Mouse (Mus musculus): Measurements from ENCODE around the gene Lrrfip2.

The Lrrfip2 gene

DNA sequence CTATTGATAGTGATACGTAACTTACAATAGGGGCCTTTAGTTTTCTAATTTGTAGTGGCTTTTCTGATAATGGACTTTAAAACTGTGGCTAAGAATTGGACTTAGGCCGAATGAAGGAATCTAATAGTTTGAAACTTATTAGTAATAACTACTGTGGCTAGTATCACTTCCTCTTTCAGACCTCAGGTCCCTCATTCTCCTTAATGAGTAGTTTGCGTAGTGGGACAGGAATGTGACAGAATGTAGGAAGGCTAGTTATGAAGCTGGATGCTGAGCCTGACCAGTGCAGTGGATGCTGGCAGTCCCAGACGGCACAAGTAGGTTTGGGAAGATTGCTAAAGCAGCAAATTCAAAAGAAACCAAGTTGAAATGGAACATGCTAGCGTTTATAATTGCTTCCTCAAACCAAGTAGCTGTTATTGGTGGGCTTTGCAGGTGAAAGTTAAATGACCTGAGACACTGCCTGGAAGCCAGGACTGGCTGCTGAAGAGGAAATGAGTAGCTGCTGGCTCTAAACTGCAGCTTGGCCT is 103.2 kb downstream of the Lrrfip2 start:
- DNase-seq (ENCODE audit: low spot score) = no peak

DNA sequence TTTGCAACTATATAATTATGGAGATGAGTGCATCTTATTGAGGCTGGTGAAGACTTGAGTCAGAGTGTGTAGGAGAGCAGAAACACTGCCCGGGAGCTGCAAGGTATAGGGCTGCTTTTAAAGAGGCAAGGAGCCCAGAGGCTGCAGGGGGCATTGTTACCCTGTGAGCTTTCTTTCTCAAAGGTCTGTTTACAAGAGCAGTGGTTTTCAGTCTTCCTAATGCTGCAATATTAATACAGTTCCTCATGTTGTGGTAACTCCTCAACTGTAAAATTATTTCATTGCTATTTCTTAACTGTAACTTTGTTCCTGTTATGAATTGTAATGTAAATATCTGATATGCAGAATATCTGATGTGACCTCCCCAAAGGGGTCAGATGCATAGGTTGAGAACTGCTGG is 104.2 kb downstream of the Lrrfip2 start:
- no peak for DNase-seq (ENCODE audit: low spot score)

DNA sequence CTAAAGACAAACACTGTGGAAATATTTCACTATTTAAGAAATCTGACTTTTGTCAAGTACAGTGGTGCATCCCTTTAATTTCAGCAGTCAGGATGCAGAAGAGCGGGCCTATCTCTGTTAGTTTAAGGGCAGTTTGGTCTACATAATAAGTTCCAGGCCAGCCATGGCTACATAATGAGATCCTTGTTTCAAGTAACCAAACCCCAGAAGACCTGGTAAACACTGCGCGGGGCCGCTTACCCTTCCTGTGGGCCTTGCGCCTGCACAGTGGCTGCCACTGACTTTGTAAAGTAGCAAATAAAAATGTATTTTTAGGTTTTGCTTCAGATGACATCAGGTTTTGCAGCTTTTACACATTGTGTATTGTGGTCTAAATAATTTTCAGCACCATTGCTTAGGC is 106.0 kb downstream of the Lrrfip2 start:
- DNase-seq (ENCODE audit: low spot score) = no peak

DNA sequence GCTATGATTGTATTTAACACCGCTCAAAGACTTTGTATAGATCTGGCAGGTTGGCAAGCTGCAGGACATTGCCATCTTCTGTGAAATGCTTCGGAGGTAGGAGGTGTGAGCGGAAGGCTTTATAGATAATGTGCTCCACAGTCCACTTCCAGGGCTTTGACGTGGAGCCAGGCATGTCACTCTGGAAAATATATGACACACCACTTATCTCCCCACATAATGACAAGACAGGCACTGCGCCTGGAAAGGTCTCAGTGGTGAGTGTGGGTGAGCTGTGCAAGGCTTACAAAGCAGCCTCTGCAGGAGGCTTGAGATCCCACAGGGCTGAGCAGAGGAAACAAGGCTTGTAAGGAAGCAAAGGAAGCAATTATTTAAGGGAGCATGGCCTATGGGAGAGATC is 111.1 kb downstream of the Lrrfip2 start:
- no peak for DNase-seq (ENCODE audit: low spot score)

DNA sequence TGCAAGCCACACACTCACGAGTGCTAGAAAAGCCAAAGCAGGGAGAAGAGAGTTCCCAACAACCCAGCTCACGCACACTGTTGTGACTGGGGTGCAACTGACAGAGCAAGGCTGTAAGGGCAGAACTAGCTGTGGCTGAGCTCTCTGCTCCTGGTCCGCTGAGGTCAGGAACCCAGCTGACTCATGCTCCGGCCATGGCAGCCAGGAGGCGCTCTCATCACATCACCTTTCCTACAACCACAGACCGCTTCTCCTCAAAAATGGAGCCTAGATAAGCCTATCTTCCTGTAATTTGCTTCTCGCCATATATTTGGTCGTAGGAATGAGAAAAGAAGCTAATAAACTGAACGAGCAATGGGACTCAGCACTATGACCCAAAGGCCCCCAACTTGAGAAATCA is 117.3 kb downstream of the Lrrfip2 start:
- DNase-seq (ENCODE audit: low spot score) = no peak

DNA sequence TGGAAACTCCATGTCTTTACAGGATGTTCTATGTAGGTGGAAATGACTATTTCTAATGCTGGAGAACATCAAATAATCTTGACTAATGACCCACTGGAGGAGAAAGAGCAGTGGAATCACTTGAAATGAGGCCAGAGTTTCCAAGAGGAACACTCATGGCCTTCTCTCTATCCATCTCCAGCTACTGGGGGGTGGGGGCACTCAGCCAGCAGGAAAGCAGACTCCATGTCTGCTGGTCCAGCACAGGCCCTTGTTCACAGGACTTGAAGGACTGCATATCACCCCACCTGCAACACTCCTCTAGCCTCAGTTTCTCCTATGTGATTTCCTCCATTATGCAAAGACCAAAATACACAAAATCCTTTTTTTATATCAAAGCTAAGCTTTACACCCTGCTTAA is 120.3 kb downstream of the Lrrfip2 start:
- DNase-seq (ENCODE audit: low spot score) = no peak

DNA sequence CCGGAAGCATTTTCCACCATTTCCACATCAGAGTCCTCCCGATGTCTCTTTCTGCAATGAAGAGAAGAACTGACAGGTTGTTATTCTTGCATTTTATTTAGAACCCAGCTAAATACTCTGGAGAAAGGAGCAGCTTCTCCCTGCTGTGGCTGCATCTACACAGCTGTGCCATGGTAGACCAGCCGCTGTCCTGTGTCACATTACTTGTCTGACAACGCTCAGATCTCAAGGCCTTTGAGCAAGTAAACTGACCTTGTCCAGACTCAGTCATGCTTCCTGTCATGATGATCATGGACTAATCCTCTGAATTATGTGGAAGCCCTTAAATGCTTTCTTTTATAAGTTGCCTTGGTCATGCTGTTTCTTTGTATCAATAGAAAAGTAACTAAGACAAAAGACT is 122.4 kb downstream of the Lrrfip2 start:
- no peak for DNase-seq (ENCODE audit: low spot score)

DNA sequence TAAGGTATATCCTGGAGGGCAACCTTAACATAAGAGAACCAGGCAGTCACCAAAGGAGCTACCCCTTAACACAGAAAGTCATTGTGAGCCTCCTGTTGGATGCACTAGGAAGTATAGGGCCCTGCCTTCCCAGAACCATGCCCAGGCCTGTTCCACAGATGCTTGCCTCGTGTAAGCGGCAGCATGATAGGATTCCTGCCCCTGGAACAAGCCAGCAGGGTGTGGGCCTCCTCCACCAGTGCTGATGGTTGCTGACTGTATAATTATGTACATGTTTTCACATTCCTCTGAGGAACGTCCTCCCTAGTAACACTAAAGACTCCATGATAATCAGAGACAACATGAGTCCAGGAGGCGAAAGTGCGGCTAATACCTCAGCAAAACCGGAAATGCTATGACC is 126.0 kb downstream of the Lrrfip2 start:
- DNase-seq (ENCODE audit: low spot score) = no peak

DNA sequence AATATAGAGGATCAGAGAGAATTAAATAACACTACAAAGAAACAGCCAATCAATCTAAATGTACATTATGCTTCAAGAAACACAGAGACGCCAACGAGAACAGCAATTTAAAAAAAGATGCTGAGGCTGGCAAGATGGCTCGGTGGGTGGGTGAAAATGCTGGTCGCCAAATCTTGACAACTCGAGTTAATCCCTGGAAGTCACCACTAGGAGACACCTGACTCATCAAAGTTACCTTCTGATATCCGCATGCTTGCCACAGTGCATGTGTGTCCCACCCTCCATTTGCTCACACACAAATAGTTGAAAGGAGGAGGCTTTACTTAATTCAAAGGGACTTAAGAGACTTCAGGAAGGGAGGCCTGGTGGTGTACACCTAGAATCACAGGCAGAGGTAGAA is 128.2 kb downstream of the Lrrfip2 start:
- DNase-seq (ENCODE audit: low spot score) = no peak

DNA sequence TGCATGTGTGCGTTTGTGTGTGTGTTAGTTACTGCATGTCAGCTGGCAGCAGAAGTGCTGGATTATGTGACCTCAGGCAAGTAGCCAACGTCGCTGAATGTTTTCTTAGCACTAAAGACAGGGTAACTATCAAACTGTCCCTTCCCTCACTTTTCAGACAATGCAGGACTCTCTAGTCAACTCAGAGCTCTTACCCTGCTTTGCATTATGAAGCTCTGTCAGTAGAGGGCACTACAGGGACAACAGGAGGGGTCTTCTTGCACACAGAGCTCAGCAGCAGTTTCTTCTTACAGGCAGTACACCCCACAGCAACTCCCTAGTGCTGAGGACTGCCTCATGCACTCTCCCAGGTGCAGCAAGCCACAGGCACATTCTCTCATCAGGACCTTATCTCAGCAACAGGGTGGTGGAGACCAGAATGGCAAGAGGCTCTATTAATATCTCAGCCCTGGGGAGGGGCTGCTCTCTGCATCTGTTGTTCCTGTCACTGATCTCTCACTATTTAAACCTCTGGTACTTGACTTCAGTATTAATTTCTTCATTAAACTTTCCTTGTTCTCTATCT is 130.4 kb downstream of the Lrrfip2 start:
- peak; percentile 34 for DNase-seq (ENCODE audit: low spot score)

DNA sequence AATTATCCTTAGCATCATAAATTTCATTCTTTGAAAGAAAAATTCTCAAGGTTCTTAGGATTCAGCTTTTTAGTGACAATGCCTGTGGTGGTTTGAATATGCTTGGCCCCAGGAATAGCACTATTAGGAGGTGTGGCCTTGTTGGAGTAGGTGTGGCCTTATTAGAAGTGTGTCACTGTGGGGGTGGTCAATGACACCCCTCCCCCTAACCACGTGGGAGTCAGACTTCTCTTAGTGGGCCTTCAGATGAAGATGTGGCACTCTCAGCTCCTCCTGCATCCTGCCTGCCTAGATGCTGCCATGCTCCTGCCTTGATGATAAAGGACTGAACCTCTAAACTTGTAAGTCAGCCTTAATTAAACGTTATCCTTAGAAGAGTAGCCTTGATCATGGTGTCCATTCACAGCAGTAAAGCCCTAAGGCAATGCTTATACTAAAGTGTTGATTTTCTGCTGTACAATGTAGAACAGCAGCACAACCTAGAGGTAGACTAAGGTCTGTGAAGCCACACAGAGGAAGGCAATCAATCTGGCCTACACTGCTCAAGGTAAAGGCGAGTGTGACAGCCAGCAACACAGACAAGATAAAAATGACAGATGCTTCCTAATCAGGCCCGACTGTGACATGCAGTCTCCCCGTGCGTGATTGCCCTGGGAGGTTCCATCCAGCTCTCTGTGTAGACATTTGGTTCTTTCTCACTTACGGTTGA is 134.9 kb downstream of the Lrrfip2 start:
- no peak for DNase-seq (ENCODE audit: low spot score)

DNA sequence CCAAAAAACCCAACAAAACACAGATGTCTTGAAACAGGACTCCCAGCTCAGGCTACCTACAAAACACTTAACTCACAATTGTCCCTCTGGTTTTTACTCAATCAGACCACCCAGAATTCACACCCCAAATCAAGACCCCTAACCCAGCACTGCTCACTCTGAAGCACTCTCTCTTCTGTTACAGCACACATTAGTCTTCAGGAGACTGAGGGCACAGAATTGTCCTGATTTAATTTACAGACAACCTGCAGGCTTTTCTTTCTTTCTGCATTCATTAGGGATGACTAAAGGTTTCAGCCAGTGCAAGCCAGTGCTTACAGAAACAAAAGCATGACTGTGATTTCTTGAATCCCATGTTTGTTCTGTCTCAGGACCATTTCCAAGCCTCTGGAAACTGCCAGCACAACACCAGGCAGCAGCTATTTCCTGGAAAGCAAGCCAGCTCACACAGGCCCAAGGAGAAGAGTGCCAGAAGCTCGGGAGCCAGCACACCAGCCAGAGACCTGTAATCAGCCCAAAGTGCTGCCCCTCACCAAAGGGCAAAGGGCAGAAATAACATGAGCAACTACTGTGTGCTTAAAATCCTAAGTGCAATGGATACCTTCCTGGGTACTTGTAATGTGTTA is 143.1 kb downstream of the Lrrfip2 start:
- DNase-seq (ENCODE audit: low spot score) = no peak

DNA sequence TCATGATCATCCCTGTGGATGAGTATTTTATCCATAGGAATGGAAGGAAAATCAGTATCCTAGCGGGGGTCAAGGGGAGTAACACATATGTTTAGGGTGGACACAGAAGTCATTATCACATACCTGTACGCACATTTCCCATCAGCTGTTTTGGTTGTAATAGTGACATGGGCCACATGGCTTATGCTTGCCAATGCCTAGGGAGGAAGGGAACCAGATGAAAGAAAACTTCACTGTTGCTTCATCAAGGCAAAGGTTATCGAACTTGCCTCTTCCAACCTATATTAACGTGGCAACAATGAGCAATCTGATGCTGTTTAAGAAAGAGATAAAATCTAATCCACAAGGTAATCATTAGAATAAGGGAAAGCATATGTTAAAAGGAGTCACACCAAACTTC is 144.0 kb downstream of the Lrrfip2 start:
- DNase-seq (ENCODE audit: low spot score) = no peak

DNA sequence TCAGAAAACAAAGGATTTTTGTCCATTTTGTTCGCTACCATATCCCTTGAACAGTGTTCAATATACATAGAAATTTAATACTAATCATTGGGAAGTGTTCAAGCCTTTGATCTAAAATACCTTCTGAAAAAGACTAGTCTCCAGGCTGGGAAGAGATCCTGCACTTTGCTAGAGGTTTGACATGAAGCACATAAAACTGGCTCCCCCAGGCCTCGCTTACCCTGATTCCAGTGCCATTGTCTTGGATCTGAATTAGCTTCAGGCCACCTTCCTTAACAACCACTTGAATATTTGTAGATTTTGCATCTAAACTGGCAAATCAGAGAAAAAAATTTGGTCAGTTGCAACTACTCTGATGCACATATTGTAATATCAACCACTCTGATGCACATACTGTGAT is 150.6 kb downstream of the Lrrfip2 start:
- DNase-seq (ENCODE audit: low spot score) = no peak

DNA sequence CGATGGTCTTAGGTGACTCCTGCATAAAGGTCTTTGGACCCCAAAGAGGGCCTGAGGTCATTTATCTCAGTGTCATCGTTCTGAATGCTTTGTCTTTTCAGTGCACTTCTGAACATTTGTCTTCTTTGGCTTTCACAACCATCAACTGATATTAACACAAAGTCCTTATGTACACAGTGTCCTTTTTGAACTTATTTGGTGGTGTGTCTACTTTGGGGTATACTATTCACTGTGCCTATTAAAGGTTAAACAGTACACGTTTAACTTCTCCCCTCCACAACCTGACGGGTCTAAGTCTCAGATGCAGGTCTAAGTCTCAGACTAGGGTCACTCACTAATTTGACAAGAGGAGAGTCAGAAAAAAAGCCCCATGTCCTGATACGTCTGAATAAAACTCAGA is 153.2 kb downstream of the Lrrfip2 start:
- DNase-seq (ENCODE audit: low spot score) = no peak

DNA sequence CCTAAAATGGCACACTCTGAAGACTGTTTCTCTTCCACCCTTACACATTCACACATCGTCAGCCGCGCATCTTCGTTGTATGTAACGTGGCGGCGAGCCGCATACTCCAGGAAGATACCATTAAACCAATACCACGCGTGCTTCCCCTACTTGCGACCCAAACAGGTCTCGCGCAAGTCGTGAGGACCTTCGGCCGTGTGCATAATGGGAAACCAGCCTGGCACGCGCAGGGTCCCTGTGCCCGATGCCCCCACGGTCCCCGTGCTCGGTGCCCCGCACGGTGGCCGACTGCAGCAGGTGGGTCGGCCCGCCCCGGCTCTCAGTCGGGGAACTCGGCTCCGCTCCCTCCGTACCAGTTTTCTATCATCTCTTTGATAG is 153.7 kb downstream of the Lrrfip2 start:
- DNase-seq (ENCODE audit: low spot score) = peak; percentile 67

DNA sequence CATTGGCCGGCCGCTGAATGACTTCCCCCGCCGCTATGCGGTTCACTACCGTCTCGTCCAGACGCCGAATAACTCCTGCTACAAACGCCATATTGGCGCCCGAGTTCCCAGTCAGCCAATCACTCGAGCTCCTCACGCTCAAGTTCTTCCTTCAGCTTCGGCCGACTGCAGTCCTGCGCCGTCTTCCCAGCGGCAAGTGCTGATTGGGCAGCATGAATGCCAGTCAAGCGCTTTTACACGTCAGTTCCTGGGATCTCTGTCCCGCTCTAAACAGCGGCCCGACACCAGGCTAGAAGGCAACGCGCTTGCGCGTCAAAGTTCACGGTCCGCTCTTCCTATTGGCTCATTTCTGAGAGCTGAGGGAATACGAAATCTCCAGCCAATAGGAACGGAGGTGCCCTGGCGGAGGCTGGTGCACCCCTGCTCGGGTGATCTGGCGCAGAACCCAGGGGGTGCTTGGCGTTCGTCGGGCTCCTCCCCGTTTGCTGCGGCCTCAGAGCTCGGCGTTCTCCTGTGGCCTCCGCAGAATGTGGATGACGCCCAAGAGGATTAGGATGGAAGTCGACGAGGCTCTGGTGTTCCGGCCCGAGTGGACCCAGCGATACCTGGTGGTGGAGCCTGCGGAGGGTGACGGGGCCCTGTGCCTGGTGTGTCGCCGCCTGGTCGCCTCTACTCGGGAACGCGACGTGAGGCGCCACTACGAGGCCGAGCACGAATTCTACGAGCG is 154.2 kb downstream of the Lrrfip2 start, which contains the start of the genes Mlh1 and Epm2aip1:
Gene Mlh1 (minus strand): TSS at position 358 of the 727 bp plus-strand sequence.
Gene Epm2aip1 (plus strand): TSS at position 496 of the 727 bp plus-strand sequence.
- DNase-seq (ENCODE audit: low spot score) = peak; percentile 100

DNA sequence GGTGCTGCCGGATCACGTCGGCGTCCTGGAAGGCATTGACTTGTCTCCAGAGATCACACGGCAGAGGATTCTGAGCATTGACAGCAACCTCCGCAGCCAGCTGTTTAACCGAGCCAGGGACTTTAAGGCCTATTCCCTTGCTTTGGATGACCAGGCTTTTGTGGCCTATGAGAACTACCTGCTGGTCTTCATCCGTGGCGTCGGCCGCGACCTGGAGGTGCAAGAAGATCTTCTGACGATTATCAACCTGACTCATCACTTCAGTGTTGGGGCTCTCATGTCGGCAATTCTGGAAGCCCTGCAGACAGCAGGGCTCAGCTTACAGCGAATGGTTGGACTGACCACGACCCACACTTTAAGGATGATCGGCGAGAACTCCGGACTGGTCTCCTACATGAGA is 155.0 kb downstream of the Lrrfip2 start:
- DNase-seq (ENCODE audit: low spot score) = no peak

DNA sequence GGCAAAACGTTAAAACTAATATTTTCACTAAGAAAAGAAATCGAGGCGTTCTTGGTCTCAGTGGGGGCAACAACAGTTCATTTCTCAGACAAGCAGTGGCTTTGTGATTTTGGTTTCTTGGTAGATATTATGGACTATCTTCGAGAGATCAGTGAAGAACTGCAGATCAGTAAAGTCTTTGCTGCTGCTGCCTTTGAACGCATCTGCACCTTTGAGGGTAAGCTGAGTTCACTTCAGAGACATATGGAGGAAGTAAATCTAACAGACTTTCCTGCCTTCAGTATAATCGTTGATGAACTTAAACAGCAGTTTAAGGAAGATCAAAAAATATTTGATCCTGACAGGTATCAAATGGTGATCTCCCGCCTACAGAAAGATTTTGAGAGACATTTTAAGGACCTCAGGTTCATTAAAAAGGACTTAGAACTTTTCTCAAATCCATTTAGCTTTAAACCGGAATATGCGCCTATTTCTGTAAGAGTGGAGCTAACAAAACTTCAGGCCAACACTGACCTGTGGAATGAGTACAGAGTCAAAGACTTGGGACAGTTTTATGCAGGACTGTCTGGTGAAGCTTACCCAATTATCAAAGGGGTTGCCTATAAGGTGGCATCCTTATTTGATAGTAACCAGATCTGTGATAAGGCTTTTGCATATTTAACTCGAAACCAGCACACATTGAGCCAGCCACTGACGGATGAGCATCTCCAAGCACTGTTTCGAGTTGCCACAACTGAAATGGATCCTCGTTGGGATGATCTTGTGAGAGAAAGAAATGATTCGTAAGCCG is 155.8 kb downstream of the Lrrfip2 start:
- DNase-seq (ENCODE audit: low spot score) = no peak

DNA sequence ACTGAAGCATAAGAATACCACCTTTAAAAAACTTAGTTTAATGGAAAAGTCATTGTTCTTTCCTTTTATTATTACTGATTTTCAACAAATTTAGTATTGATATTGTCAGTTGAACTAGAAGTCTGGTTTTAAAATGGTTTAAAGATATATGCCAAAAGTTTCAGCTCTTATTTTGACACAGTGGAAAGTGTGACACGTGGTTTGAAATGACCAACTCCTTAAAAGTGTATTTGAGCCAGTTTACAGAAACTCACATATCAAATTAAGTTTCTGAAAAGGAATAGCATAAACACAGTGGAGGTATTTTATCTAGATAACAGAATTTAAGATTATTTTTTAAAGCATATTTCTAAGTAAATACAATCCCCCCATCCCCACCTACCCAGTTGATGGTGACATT is 156.6 kb downstream of the Lrrfip2 start:
- DNase-seq (ENCODE audit: low spot score) = no peak

DNA sequence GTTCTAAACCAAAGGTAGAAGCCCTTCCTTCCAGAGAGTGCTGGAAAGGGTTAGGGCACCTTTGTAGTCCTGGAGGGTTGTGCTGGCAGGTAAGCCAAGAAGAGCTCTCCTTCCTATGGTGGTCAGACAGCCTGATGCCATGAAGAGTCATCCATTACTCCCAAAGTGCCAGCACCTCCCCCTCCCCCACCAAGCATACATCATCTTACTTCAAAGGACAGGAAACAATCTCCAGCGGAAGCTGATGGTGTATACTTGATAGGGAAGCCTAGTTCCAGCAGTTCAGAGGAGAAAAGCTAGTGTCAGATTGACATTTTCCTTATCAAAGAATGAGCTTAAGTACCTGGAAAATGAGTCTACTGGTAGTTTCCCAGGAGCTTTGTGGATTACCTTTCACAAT is 157.8 kb downstream of the Lrrfip2 start:
- DNase-seq (ENCODE audit: low spot score) = no peak
